Mouse (Mus musculus) liver, embryonic 14.5 days (tissue): ENCODE data around the gene Sh3glb2. TPM values are rescaled to one million over a fixed set of nuclear protein-coding genes. Genes with fewer than 3 reads are reported as not detected.
A peak's percentile ranks its signal among the peaks of the same experiment; 100 is the strongest.

Source experiments
- ATAC-seq: fragments of 200-750 bp; cut with Nextera tagmentation; 2 replicates; pipeline ENCODE4 v1.8.0; 2017; ENCODE audit warnings: moderate number of reproducible peaks, mild to moderate bottlenecking, moderate library complexity; ENCODE audit not compliant: insufficient read depth
- DNase-seq, 3 experiments: peaks; one replicate each; pipeline ENCODE4 v3.0.0-alpha.2; 2012 to 2013; ENCODE audit warnings: low read depth in 3 of 3, low spot score in 3 of 3
- H3K27ac ChIP-seq: fragments of 300-500 bp; sonication (generic); 2 replicates; pipeline ENCODE4 v1.5.1; 2014; ENCODE audit warnings: moderate library complexity, mild to moderate bottlenecking, control low read depth, inconsistent platforms
- H3K27me3 ChIP-seq: fragments of 300-500 bp; sonication (generic); 2 replicates; pipeline ENCODE4 v1.6.1; 2014; ENCODE audit warnings: mild to moderate bottlenecking, low read length, moderate library complexity; ENCODE audit not compliant: control insufficient read depth, insufficient read depth
- H3K36me3 ChIP-seq: fragments of 300-500 bp; sonication (generic); replicated peaks from 2 replicates; pipeline ENCODE4 v1.6.1; 2014; ENCODE audit warnings: low read depth; ENCODE audit not compliant: control insufficient read depth, insufficient read depth
- H3K4me1 ChIP-seq, 2 experiments: fragments of 200-500 bp in 1 of 2; fragments of 300-500 bp in 1 of 2; sonication (generic) in 1 of 2; replicated peaks; 2 replicates each; pipeline ENCODE4 v1.6.1; 2012 to 2014; ENCODE audit warnings: antibody characterized with exemption in 1 of 2, inconsistent platforms in 1 of 2, low read length in 1 of 2; ENCODE audit not compliant: control insufficient read depth in 2 of 2, insufficient read depth in 2 of 2
- H3K4me2 ChIP-seq: fragments of 300-500 bp; sonication (generic); 2 replicates; pipeline ENCODE4 v1.6.1; 2014; ENCODE audit warnings: low read depth, mild to moderate bottlenecking, control low read depth, moderate library complexity
- H3K4me3 ChIP-seq, 2 experiments: fragments of 200-500 bp in 1 of 2; fragments of 300-500 bp in 1 of 2; sonication (generic) in 1 of 2; 2 replicates each; pipeline ENCODE4 v1.5.1; 2012 to 2014; ENCODE audit warnings: low read depth in 2 of 2, low read length in 2 of 2, mild to moderate bottlenecking in 2 of 2, control low read depth in 1 of 2, inconsistent platforms in 1 of 2, moderate library complexity in 1 of 2; ENCODE audit not compliant: insufficient read depth in 1 of 2
- H3K9ac ChIP-seq: fragments of 300-500 bp; sonication (generic); replicated peaks from 2 replicates; pipeline ENCODE4 v1.6.1; 2014; ENCODE audit warnings: mild to moderate bottlenecking, control low read depth, moderate library complexity
- H3K9me3 ChIP-seq: fragments of 300-500 bp; sonication (generic); 2 replicates; pipeline ENCODE4 v1.6.1; 2016; ENCODE audit warnings: low read length, mixed read lengths; ENCODE audit not compliant: control insufficient read depth
- CTCF ChIP-seq: IDR thresholded peaks from 2 replicates; pipeline ENCODE4 v1.5.1; 2016; ENCODE audit warnings: antibody characterized with exemption, low read depth, control low read depth
- EP300 ChIP-seq: IDR thresholded peaks from 2 replicates; pipeline ENCODE4 v1.6.1; 2016; ENCODE audit warnings: antibody characterized with exemption, low read depth
- WGBS: fragments of 180-500 bp; shearing (Covaris S2); extraction: QIAGEN DNeasy Blood & Tissue Kit; methylation state at CpG from one replicate; pipeline ENCODE4 v1.1.7; 2014; ENCODE audit not compliant: insufficient replicate concordance; 5-methylcytosine and 5-hydroxymethylcytosine counted together
- polyA plus RNA-seq, 2 experiments: library from polyadenylated mRNA; depleted of rRNA in 1 of 2; stranded (reverse) in 1 of 2; unstranded in 1 of 2; fragments of >200 nt; fragmentation: Nextera tagmentation in 1 of 2; extraction: Ambion mirVana in 1 of 2; gene quantifications; 2 replicates each; pipeline versions ENCODE4 v1.2.1 to v1.2.3; 2012 to 2014

Sh3glb2 gene
- polyA plus RNA-seq (2012; rRNA removed) (22.2 and 23.1 TPM in 2 replicates), polyA plus RNA-seq (2014; fragmentation: Nextera tagmentation; extraction: Ambion mirVana) (13.6 and 15.4 TPM in 2 replicates)

GRCm38 (mm10) chr2:30358533-30359531 lies at the start of gene Sh3glb2:
Gene Sh3glb2 (minus strand): TSS chr2:30359337.
- Histone ChIP-seq H3K4me3 (peak within 1 kb of the TSS; percentile 70 to 82), H3K36me3 (no peaks in the 10 kb centered on the region), H3K9ac (peak within 1 kb of the TSS; percentile 59), H3K27me3 (no peaks in the 10 kb centered on the region), H3K4me2 (peak within 1 kb of the TSS; percentile 83), H3K27ac (no peak within 1 kb of the TSS), H3K9me3 (no peaks in the 10 kb centered on the region; the same call in 1 of the 2 replicates), H3K4me1 (peaks cover 7 to 15% of the 10 kb centered on the region in 2 experiments)
- peak; percentile 52 to 66 (median 63) for DNase-seq
- TF ChIP-seq EP300, result no peak
- TF ChIP-seq CTCF, result peak; percentile 53
- under 1% methylated on average over 55 of the region's 73 CpGs for WGBS
- peak; percentile 61 for ATAC-seq

DNA sequence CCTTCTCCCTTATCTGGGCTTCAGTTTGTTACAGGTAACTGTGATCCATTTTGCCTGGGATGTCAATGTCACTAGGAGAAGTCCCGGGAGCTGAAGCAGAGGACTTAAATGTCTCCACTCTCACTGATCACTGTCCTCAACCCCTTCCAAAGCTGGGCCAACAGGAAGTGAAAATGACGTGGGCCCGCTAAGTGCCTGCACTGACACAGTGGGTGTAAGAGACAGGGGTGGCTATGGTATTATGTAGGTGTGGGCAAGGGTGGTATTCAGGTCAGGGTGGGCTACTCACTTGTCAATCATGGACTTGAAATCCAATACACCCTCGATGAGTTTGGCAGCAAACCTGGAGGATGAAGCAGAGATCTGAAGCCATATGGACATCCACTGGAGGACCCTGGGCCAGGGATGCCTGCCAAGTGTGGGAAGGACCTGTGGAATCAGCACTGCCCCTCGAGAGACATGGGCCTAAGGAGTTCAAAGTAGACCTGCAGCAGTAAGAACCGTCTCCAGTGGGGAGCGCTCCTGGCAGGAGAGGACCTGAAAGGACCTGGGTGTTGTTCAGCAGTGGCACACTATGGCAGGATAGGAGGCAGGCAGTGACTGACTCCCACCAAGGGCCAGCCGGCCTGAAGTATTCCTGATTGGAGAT lies 49.4 kb upstream of the Sh3glb2 start:
- Histone ChIP-seq H3K4me1 (no peaks in the 10 kb centered on the region), H3K9ac (no peak overlapping the region), H3K27ac (no peak overlapping the region), H3K9me3 (no peaks in the 10 kb centered on the region), H3K4me2 (no peak overlapping the region), H3K27me3 (no peaks in the 10 kb centered on the region), H3K36me3 (peaks cover 9% of the 10 kb centered on the region), H3K4me3 (no peak overlapping the region)
- DNase-seq (no peak), ATAC-seq (no peak)
- TF ChIP-seq EP300 (no peak), CTCF (no peak)
- 70% methylated on average over 8 of the region's 8 CpGs for WGBS

DNA sequence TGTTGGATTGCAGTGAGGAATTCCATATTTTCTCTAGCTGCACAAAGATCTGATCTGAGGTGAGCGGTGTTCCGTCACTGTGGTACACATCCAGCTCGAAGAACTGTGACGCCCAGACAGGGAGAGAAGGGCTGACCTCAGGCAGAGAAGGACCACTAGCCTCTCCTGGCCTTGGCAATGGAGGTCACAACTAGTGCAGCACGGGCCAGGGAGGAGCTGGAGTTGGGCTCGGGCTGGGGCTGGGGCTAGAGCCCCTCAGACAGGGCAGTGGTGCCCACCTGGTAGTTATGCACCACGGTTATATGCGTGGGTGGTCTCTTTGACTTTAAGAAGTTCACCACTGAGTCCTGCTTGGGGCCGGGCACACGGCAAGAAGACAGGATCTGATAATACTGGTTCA lies 48.6 kb upstream of the Sh3glb2 start:
- Histone ChIP-seq H3K4me2 (no peak overlapping the region), H3K9ac (no peak overlapping the region), H3K36me3 (peaks cover 9% of the 10 kb centered on the region), H3K4me1 (no peaks in the 10 kb centered on the region), H3K27me3 (no peaks in the 10 kb centered on the region), H3K9me3 (no peaks in the 10 kb centered on the region), H3K27ac (no peak overlapping the region), H3K4me3 (no peak overlapping the region)
- DNase-seq, result no peak
- no peak for ATAC-seq
- TF ChIP-seq CTCF (no peak), EP300 (no peak)
- WGBS, result 68% methylated on average over 10 of the region's 10 CpGs

DNA sequence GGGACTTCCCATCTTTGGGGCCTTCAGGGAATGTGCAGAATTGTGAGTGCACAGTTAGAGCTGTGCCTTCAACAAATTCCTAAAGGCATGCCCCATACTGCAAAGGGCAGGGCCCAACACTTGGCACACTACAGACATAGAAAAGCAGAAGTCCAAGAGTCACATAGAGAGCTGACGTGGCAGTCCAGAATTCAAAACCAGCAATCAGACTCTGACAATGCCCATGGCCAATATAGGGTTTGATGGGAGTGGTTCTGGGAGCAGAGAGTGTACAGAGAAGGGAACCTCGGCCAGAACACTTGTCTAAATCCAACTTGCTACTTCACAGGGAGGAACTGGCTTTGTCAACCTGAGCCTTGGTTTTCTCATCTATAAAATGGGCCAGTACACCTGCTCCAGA lies 48.1 kb upstream of the Sh3glb2 start:
- Histone ChIP-seq H3K4me2 (no peak overlapping the region), H3K4me3 (no peak overlapping the region), H3K27ac (no peak overlapping the region), H3K9ac (no peak overlapping the region), H3K27me3 (no peaks in the 10 kb centered on the region), H3K36me3 (peaks cover 9% of the 10 kb centered on the region), H3K9me3 (no peaks in the 10 kb centered on the region), H3K4me1 (no peaks in the 10 kb centered on the region)
- no peak for DNase-seq
- TF ChIP-seq EP300 (no peak), CTCF (no peak)
- WGBS, result 73% methylated on average over 2 of the region's 2 CpGs
- no peak for ATAC-seq

DNA sequence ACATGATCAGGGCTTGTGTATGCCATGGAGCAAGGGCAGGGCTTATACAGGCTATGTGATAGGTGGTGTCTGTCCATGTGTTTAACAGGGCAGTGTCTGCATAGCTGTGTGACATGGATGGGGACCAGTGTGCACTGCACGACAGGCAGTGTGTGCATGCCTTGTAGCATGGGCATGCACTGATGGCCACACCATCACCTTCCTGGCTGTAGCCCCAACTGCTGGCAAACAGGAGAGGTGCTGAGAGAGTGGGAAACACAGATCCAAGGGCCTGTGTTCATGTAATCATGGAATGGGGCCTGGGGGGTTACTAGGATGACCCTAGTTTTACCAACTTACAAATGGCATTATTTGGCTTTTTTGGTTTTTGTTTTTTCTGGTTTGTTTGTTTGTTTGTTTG lies 44.7 kb upstream of the Sh3glb2 start:
- H3K36me3 ChIP-seq, result peaks cover 2% of the 10 kb centered on the region

More for the DNA sequence above, 44.7 kb upstream of the Sh3glb2 start:
- Histone ChIP-seq H3K9me3 (no peaks in the 10 kb centered on the region), H3K4me2 (no peak overlapping the region), H3K9ac (no peak overlapping the region), H3K27me3 (no peaks in the 10 kb centered on the region), H3K27ac (no peak overlapping the region), H3K4me3 (no peak overlapping the region), H3K4me1 (no peaks in the 10 kb centered on the region)
- 57% methylated on average over 1 of the region's 1 CpGs for WGBS
- DNase-seq (no peak), ATAC-seq (no peak)
- no peak for TF ChIP-seq CTCF
- TF ChIP-seq EP300, result no peak
